Mouse (Mus musculus): ENCODE data around the gene Cc2d2a. TPM values are rescaled to one million over a fixed set of nuclear protein-coding genes. Genes with fewer than 3 reads are reported as not detected.

The Cc2d2a gene
- polyA plus RNA-seq, 1 experiment, result not detected

DNA sequence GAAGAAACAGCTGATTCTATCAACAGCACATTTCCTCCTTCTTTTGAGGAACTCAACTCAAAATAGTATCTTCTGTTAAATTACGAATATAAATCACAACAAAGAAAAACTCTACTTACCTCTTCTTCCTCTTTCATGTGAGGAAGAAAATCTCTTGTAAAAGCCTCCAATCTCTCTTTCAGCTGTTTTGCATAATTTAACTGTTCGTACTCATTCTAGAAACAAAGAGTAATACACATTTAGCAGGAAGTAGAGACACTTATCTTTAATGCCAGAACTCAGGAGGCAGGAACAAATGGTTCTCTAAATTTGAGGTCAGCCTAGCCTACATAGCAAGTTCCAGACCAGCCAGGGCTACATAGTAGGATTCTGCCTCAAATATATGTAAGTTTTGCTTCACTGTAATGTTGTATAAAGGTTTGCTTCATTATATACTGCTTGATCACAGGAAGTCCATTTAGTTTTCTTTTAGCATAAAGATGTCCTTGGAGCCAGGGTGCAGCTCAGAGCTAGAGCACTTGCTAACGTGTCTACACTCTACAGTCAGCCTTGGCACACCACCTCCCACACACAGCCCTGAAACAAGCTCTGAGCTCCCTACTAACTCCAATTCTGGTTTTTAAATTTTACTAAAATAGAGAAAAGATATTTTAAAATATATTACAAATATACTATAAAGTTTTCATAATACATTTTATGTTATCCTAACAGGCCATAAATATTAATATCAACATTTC is 108.6 kb downstream of the Cc2d2a start:
- WGBS, result 60% methylated on average over 3 of the region's 3 CpGs
- TF ChIP-seq POLR2A (IDR thresholded peaks at IDR 0.05; ENCODE audit: insufficient read depth, low read depth, low read length) (no peak), CTCF (IDR thresholded peaks at IDR 0.05; ENCODE audit: insufficient read depth, low read depth, low read length) (no peak)
- Histone ChIP-seq H3K27ac (ENCODE audit: insufficient read depth, low read depth, low read length) (no peak overlapping the region), H3K4me1 (ENCODE audit: control insufficient read depth, insufficient read depth, low read length) (no peaks in the 10 kb centered on the region), H3K4me3 (ENCODE audit: insufficient read depth, low read depth, low read length) (no peak overlapping the region)

- no peak overlapping the region for H3K27ac ChIP-seq (ENCODE audit: insufficient read depth, low read depth, low read length)
- no peaks in the 10 kb centered on the region for H3K4me1 ChIP-seq (ENCODE audit: control insufficient read depth, insufficient read depth, low read length)
- WGBS, result 78% methylated on average over 3 of the region's 3 CpGs
- H3K4me3 ChIP-seq (ENCODE audit: insufficient read depth, low read depth, low read length), result no peak overlapping the region
- TF ChIP-seq POLR2A (IDR thresholded peaks at IDR 0.05; ENCODE audit: insufficient read depth, low read depth, low read length) (no peak), CTCF (IDR thresholded peaks at IDR 0.05; ENCODE audit: insufficient read depth, low read depth, low read length) (no peak)
These were observed 109.4 kb downstream of the Cc2d2a start for GRCm38 (mm10) chr5:43771555-43771954.

- Histone ChIP-seq H3K4me3 (ENCODE audit: insufficient read depth, low read depth, low read length) (no peak overlapping the region), H3K27ac (ENCODE audit: insufficient read depth, low read depth, low read length) (no peak overlapping the region), H3K4me1 (ENCODE audit: control insufficient read depth, insufficient read depth, low read length) (no peaks in the 10 kb centered on the region)
- no peak for TF ChIP-seq CTCF (IDR thresholded peaks at IDR 0.05; ENCODE audit: insufficient read depth, low read depth, low read length)
- no peak for TF ChIP-seq POLR2A (IDR thresholded peaks at IDR 0.05; ENCODE audit: insufficient read depth, low read depth, low read length)
These were observed 114.3 kb downstream of the Cc2d2a start for GRCm38 (mm10) chr5:43776407-43776806.

DNA sequence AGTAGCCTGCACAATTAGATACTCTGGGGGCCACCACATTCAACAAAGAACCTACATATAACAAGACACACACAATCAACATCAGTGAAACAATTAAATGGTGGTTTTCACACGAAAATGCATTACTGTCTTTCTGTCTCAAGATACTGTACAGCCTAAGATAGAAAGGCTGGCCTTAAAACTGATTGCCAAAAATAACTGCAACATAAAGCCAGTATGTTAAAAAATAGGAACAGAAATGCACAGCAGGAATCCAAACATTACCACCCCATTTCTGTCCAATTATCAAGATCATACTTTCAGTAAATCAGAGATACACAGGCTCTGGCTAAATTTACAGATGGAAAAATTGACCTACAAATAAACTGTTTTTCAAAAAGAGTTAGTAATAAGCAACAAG is 114.8 kb downstream of the Cc2d2a start:
- WGBS, result 21% methylated on average over 1 of the region's 1 CpGs
- H3K4me3 ChIP-seq (ENCODE audit: insufficient read depth, low read depth, low read length), result no peak overlapping the region
- H3K4me1 ChIP-seq (ENCODE audit: control insufficient read depth, insufficient read depth, low read length), result no peaks in the 10 kb centered on the region
- TF ChIP-seq POLR2A (IDR thresholded peaks at IDR 0.05; ENCODE audit: insufficient read depth, low read depth, low read length) (no peak), CTCF (IDR thresholded peaks at IDR 0.05; ENCODE audit: insufficient read depth, low read depth, low read length) (no peak)
- H3K27ac ChIP-seq (ENCODE audit: insufficient read depth, low read depth, low read length), result no peak overlapping the region

DNA sequence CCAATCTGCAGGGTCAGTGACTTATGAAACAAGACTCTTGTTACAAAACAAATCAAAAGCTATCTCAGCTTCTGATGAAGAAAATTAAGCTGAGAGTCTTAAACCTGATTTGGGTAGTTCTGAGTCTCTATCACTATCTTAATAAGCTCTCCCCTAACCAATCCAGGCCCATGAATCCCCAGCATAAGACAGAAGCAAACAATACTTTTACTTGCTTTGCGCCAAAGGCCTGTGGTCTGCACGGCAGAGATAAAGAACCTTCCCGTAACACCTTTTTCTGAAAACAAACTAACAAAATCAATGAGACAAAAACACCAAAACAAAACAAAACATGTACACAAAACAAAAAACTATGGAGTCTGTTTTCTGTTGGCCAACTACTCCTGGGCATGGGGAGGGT is 116.4 kb downstream of the Cc2d2a start:
- no peak for TF ChIP-seq CTCF (IDR thresholded peaks at IDR 0.05; ENCODE audit: insufficient read depth, low read depth, low read length)
- no peak for TF ChIP-seq POLR2A (IDR thresholded peaks at IDR 0.05; ENCODE audit: insufficient read depth, low read depth, low read length)
- 91% methylated on average over 3 of the region's 3 CpGs for WGBS
- no peak overlapping the region for H3K4me3 ChIP-seq (ENCODE audit: insufficient read depth, low read depth, low read length)
- H3K27ac ChIP-seq (ENCODE audit: insufficient read depth, low read depth, low read length), result no peak overlapping the region
- peaks cover 2% of the 10 kb centered on the region for H3K4me1 ChIP-seq (ENCODE audit: control insufficient read depth, insufficient read depth, low read length)

GRCm38 (mm10) chr5:43781423-43781976 is 119.4 kb downstream of the Cc2d2a start:
- Histone ChIP-seq H3K27ac (ENCODE audit: insufficient read depth, low read depth, low read length) (peak overlapping the region; percentile 58), H3K4me1 (ENCODE audit: control insufficient read depth, insufficient read depth, low read length) (peaks cover 2% of the 10 kb centered on the region), H3K4me3 (ENCODE audit: insufficient read depth, low read depth, low read length) (peak overlapping the region; percentile 76)
- WGBS, result under 1% methylated on average over 60 of the region's 61 CpGs
- no peak for TF ChIP-seq CTCF (IDR thresholded peaks at IDR 0.05; ENCODE audit: insufficient read depth, low read depth, low read length)
- no peak for TF ChIP-seq POLR2A (IDR thresholded peaks at IDR 0.05; ENCODE audit: insufficient read depth, low read depth, low read length)

DNA sequence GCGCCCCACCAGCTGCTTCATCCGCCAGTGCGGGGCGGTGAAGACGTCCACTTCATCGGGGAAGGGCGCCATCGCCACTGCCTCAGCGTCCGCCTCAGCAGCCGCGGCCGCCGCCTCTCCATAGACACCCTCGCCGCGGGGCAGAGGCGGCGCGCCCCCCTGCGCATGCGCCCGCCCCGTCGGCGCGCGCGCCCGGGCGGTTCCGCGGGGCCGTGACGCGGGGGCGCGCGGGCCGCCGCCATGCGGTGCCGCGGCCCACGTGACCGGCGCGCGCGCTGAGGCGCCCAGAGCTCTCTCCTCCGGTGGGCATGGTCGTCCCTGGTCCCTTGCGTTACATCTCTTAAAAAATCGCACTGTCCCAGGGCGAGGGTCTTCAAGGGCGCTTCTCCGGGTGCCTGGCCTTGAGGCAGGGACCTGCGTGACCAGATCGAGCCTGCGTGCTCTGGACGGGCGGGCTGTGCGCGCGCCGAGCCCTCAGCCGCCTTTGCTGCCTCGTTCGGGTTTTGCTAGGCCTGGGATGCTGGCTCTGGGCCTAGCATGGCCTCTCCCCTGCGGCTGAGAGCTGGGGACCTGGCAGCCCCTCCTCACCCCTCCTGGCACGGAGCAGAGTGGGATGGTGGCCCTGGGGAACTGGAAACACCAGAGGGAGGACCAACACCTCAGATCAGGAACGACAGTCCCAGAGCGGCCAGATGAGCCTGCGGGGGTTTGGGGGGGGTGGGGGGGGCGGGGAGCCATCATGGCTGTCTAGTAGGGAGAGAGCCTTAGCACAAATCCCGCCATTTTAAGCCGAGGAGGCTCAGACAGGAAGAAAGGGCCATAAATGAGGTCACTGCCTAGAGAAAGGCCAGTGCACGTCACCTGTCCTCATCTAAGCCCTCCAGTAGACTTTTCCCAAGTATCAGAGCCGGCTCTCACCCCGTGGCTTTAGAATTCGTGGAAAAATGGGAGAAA is 120.1 kb downstream of the Cc2d2a start:
- 3% methylated on average over 82 of the region's 82 CpGs for WGBS
- H3K4me3 ChIP-seq (ENCODE audit: insufficient read depth, low read depth, low read length), result peak overlapping the region; percentile 76
- peaks cover 2% of the 10 kb centered on the region for H3K4me1 ChIP-seq (ENCODE audit: control insufficient read depth, insufficient read depth, low read length)
- TF ChIP-seq POLR2A (IDR thresholded peaks at IDR 0.05; ENCODE audit: insufficient read depth, low read depth, low read length), result peak; percentile 94
- TF ChIP-seq CTCF (IDR thresholded peaks at IDR 0.05; ENCODE audit: insufficient read depth, low read depth, low read length), result no peak
- peak overlapping the region; percentile 99 for H3K27ac ChIP-seq (ENCODE audit: insufficient read depth, low read depth, low read length)

DNA sequence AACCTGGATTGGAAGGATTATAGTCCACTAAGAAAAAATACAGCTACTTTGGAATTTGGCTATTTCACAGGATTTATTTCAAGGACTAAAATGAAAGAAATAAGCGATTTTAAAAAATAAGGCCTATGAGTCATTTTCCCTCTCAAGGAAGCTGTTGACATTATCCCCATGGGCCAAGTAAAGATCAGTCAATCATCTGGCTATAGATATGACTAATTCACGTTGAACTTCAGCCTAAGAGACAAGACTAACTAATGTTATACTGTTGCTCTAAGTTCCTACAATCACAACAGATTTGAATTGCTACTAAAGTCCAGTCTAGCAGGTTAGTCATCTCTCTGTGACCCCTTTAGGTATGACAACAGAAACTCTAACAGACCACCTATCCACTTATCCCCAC is 121.8 kb downstream of the Cc2d2a start:
- 92% methylated on average over 2 of the region's 2 CpGs for WGBS
- TF ChIP-seq POLR2A (IDR thresholded peaks at IDR 0.05; ENCODE audit: insufficient read depth, low read depth, low read length) (no peak), CTCF (IDR thresholded peaks at IDR 0.05; ENCODE audit: insufficient read depth, low read depth, low read length) (no peak)
- Histone ChIP-seq H3K27ac (ENCODE audit: insufficient read depth, low read depth, low read length) (no peak overlapping the region), H3K4me1 (ENCODE audit: control insufficient read depth, insufficient read depth, low read length) (peaks cover 2% of the 10 kb centered on the region), H3K4me3 (ENCODE audit: insufficient read depth, low read depth, low read length) (no peak overlapping the region)

GRCm38 (mm10) chr5:43786607-43787006 is 124.5 kb downstream of the Cc2d2a start:
- H3K27ac ChIP-seq (ENCODE audit: insufficient read depth, low read depth, low read length), result no peak overlapping the region
- H3K4me3 ChIP-seq (ENCODE audit: insufficient read depth, low read depth, low read length), result no peak overlapping the region
- WGBS, result 91% methylated on average over 4 of the region's 4 CpGs
- no peak for TF ChIP-seq POLR2A (IDR thresholded peaks at IDR 0.05; ENCODE audit: insufficient read depth, low read depth, low read length)
- no peak for TF ChIP-seq CTCF (IDR thresholded peaks at IDR 0.05; ENCODE audit: insufficient read depth, low read depth, low read length)
- peaks cover 2% of the 10 kb centered on the region for H3K4me1 ChIP-seq (ENCODE audit: control insufficient read depth, insufficient read depth, low read length)

All from olfactory bulb, adult 2 months (tissue).